Mouse (Mus musculus) bone marrow macrophage, adult 2 months (primary cell): ENCODE results near the gene Nat8f4. TPM values are rescaled to one million over a fixed set of nuclear protein-coding genes. Genes with fewer than 3 reads are reported as not detected.
"Not testable (repeated sequence)": the region's sequence is repeated elsewhere in the genome, so short reads cannot be mapped to it uniquely, and the experiment has no call there.

Experiments used
- H3K27ac ChIP-seq: 2 replicates; pipeline ENCODE4 v1.5.1; 2012; ENCODE audit warnings: low read depth, low read length; ENCODE audit not compliant: insufficient read depth
- H3K4me1 ChIP-seq: 2 replicates; pipeline ENCODE4 v1.6.1; 2012; ENCODE audit warnings: low read length; ENCODE audit not compliant: control insufficient read depth, insufficient read depth
- H3K4me3 ChIP-seq: 2 replicates; pipeline ENCODE4 v1.5.1; 2012; ENCODE audit warnings: mild to moderate bottlenecking, low read length, moderate library complexity; ENCODE audit not compliant: insufficient read depth
- CTCF ChIP-seq: IDR thresholded peaks from 2 replicates; pipeline ENCODE4 v1.5.1; 2012; ENCODE audit warnings: low read depth, mild to moderate bottlenecking, low read length, moderate library complexity
- POLR2A ChIP-seq: IDR thresholded peaks from 2 replicates; pipeline ENCODE4 v1.6.1; 2012; ENCODE audit warnings: mild to moderate bottlenecking, low read depth, low read length, borderline replicate concordance
- polyA plus RNA-seq: library from polyadenylated mRNA; stranded (reverse); fragments of >200 nt; gene quantifications from 2 replicates; pipeline ENCODE4 v1.2.4, GENCODE M21; 2012; ENCODE audit not compliant: missing spikeins, insufficient read depth, insufficient read length

Gene Nat8f4
- polyA plus RNA-seq, 1 experiment = 0.86 TPM

GRCm38 (mm10) chr6:85888961-85889360 lies 15.7 kb downstream of the Nat8f4 start:
- H3K4me1 ChIP-seq = no peaks in the 10 kb centered on the region
- TF ChIP-seq POLR2A (no peak), CTCF (no peak)
- no peak overlapping the region for H3K4me3 ChIP-seq
- H3K27ac ChIP-seq = no peak overlapping the region

GRCm38 (mm10) chr6:85884311-85884710 lies 20.4 kb downstream of the Nat8f4 start:
- TF ChIP-seq POLR2A = no peak
- no peak for TF ChIP-seq CTCF
- Histone ChIP-seq H3K27ac (no peak overlapping the region), H3K4me1 (no peaks in the 10 kb centered on the region), H3K4me3 (no peak overlapping the region)

GRCm38 (mm10) chr6:85883246-85883645 lies 21.4 kb downstream of the Nat8f4 start:
- H3K4me1 ChIP-seq, H3K4me3 ChIP-seq, H3K27ac ChIP-seq: not testable (repeated sequence)

- not testable (repeated sequence) for H3K4me3 ChIP-seq, H3K27ac ChIP-seq, H3K4me1 ChIP-seq
Measured at GRCm38 (mm10) chr6:85869006-85869405, 35.7 kb downstream of the Nat8f4 start, which contains the start of gene Nat8f2. Nat8f2 (minus strand) TSS chr6:85869158.

- Histone ChIP-seq H3K4me3 (no peak overlapping the region), H3K4me1 (no peaks in the 10 kb centered on the region)
Measured at GRCm38 (mm10) chr6:85867726-85868690, 36.7 kb downstream of the Nat8f4 start.

GRCm38 (mm10) chr6:85866995-85867394 lies 37.7 kb downstream of the Nat8f4 start:
- H3K27ac ChIP-seq, H3K4me1 ChIP-seq, H3K4me3 ChIP-seq: not testable (repeated sequence)

More at GRCm38 (mm10) chr6:85867726-85868690, 36.7 kb downstream of the Nat8f4 start:
- no peak for TF ChIP-seq CTCF
- H3K27ac ChIP-seq = no peak overlapping the region

- H3K4me3 ChIP-seq, H3K27ac ChIP-seq, H3K4me1 ChIP-seq: not testable (repeated sequence)
Measured at GRCm38 (mm10) chr6:85866166-85866565, 38.5 kb downstream of the Nat8f4 start.

- not testable (repeated sequence) for H3K4me3 ChIP-seq, H3K4me1 ChIP-seq, H3K27ac ChIP-seq
Measured at GRCm38 (mm10) chr6:85864900-85865639, 39.6 kb downstream of the Nat8f4 start.

GRCm38 (mm10) chr6:85863840-85864239 lies 40.8 kb downstream of the Nat8f4 start:
- Histone ChIP-seq H3K4me3 (no peak overlapping the region), H3K4me1 (peaks cover 7% of the 10 kb centered on the region), H3K27ac (no peak overlapping the region)
- TF ChIP-seq POLR2A = no peak

- H3K27ac ChIP-seq = no peak overlapping the region
- no peak overlapping the region for H3K4me3 ChIP-seq
- H3K4me1 ChIP-seq = peaks cover 7% of the 10 kb centered on the region
- TF ChIP-seq POLR2A (no peak), CTCF (no peak)
Measured at GRCm38 (mm10) chr6:85863136-85863535, 41.5 kb downstream of the Nat8f4 start.

GRCm38 (mm10) chr6:85862565-85862964 lies 42.1 kb downstream of the Nat8f4 start:
- no peak for TF ChIP-seq POLR2A
- peaks cover 7% of the 10 kb centered on the region for H3K4me1 ChIP-seq
- no peak overlapping the region for H3K27ac ChIP-seq
- no peak overlapping the region for H3K4me3 ChIP-seq
